Mouse (Mus musculus) ES-Bruce4 (cell line): ENCODE measurements around the gene Cblb.

Experiments
- CTCF ChIP-seq: IDR thresholded peaks from one replicate; pipeline ENCODE4 v1.8.1; 2011; ENCODE audit warnings: low read depth, low read length
- EP300 ChIP-seq: IDR thresholded peaks from 2 replicates; pipeline ENCODE4 v1.6.1; 2011; ENCODE audit warnings: low read depth, low read length; ENCODE audit not compliant: insufficient read depth

DNA sequence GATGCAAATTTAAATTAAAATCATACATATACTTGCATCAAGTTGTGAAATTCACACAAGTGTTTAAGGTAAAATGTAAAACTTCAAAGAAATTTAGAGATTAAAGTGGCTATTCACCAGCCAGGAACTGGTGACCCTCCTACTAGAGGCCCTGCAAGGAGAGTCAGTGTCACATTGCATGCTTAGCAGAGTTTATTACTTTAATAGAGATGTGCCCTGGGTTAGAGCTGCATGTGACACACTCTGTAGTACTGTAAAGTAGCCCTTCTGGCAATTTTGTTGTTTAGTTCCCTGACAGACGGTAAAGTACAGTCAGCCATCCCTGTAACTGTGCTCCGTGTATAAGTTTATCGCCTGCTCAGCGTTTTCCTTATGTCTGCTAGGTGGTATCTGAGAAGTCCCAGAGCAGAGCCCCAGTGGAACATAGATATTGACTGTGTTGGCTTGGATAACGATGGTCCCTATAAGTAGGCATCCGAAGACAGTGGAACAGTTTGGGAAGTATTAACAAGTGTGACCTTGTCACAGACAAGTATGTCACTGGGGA is 129.0 kb downstream of the Cblb start:
- TF ChIP-seq CTCF (no peak), EP300 (no peak)
